Comparison of ENCODE assay signal across 7 mouse cellular contexts in the genomic region with DNA sequence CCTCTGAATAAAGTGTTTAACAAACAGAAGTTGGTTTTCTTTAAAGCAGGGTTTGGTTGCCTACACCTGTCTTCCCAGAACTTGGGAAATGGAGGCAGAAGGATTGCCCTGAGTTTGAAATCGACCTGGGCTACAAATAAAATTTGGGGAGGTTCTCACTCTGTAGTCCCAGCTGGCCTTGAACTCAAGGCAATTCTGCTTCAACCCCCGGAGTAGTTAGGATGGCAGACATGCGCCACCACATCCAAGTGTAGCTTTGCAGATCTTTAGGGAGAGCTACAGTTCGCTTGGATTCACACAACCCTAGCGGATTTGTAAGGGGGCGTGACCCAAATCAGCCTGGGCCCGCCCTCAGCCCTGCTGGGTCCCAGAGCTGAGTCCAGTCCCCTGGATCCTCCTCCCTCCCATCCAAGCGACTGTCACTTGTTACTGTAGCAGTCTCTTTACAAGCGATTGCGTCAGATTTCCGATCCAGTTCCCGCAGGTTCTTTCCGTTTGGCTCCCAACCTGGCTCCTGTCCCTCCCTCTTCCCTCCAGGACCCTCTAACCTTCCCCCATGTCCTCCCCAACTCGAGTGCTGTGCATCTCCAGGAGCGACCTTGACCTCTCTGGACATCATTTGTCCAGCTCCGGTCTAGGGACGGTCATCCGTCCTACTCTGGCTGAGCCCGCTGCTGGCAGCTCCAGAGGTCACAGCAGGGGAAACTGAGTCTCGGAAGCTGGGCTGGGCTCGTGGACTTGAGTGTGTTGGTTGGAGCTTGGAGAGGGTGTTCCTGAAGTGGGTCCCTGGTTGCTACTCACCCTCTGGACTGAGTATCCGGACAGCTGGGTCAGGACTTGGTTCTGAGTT. TPM values are rescaled to one million over a fixed set of nuclear protein-coding genes. Genes with fewer than 3 reads are reported as not detected.
DNase-seq lines count a peak whose midpoint lies in the region; ATAC-seq and TF ChIP-seq lines count a peak whose summit lies in the region.

No protein-coding gene starts in this region.

- ATAC-seq in lung, embryonic 16.5 days (ENCODE audit: low read depth) = peak; percentile 48

- H3K4me1 ChIP-seq in heart, adult 2 months (ENCODE audit: control insufficient read depth, insufficient read depth, low read length) = peaks cover 14% of the 10 kb centered on the region
- H3K4me1 ChIP-seq in lung, embryonic 16.5 days (replicated peaks; ENCODE audit: control insufficient read depth, insufficient read depth, low read length) = peaks cover 23% of the 10 kb centered on the region

- no peaks in the 10 kb centered on the region for H3K9me3 ChIP-seq in lung, embryonic 16.5 days (ENCODE audit: control insufficient read depth, low read length)

- no peaks in the 10 kb centered on the region for H3K79me2 ChIP-seq in heart, adult 2 months (replicated peaks; ENCODE audit: control insufficient read depth, insufficient read depth, low read length)

- intact Hi-C loops in heart, adult 2 months (cut with DNase I) = no loop called here

- TF ChIP-seq POLR2A in brain, embryonic 14.5 days (IDR thresholded peaks at IDR 0.05; ENCODE audit: borderline replicate concordance, extremely low read depth, insufficient read depth, insufficient read length, poor library complexity, severe bottlenecking) = no peak
- TF ChIP-seq POLR2A in heart, adult 2 months (IDR thresholded peaks at IDR 0.05; ENCODE audit: insufficient read depth, low read depth, low read length) = no peak

- no peak overlapping the region for H3K9ac ChIP-seq in heart, adult 2 months (ENCODE audit: low read depth, low read length)
- no peak overlapping the region; the same call in 1 of the 2 replicates for H3K9ac ChIP-seq in lung, embryonic 16.5 days (ENCODE audit: low read length)

- H3K36me3 ChIP-seq in heart, adult 2 months (ENCODE audit: control insufficient read depth, insufficient read depth, low read length) = no peaks in the 10 kb centered on the region
- H3K36me3 ChIP-seq in lung, embryonic 16.5 days (ENCODE audit: control insufficient read depth, insufficient read depth, low read length) = no peaks in the 10 kb centered on the region

- no peak overlapping the region; the same call in 1 of the 2 replicates for H3K4me3 ChIP-seq in heart, adult 2 months
- H3K4me3 ChIP-seq in lung, embryonic 16.5 days (ENCODE audit: low read length) = no peak overlapping the region; the same call in 1 of the 2 replicates

- WGBS in heart, adult 2 months = 16% methylated on average over 22 of the region's 22 CpGs
- WGBS in lung, embryonic 16.5 days = 13% methylated on average over 22 of the region's 22 CpGs

- TF ChIP-seq CTCF in brain, embryonic 14.5 days (IDR thresholded peaks at IDR 0.05; ENCODE audit: borderline replicate concordance, extremely low read depth, insufficient read depth, insufficient read length) = no peak
- TF ChIP-seq CTCF in heart, adult 2 months (IDR thresholded peaks at IDR 0.05) = no peak

- peak overlapping the region; percentile 83 for H3K27ac ChIP-seq in heart, adult 2 months
- no peak overlapping the region for H3K27ac ChIP-seq in lung, embryonic 16.5 days (ENCODE audit: low read length)

- peak; percentile 93 for DNase-seq in MN1 (ENCODE audit: low spot score)
- DNase-seq in brain, embryonic 14.5 days (ENCODE audit: low read depth) = peak; percentile 50
- peak; percentile 71 to 75 for DNase-seq in heart, adult 2 months
- peak; percentile 83 to 84 for DNase-seq in kidney, adult 8-10 months
- peak; percentile 77 for DNase-seq in retina, postnatal 1 day
- DNase-seq in layer of hippocampus, postnatal 36 days = no peak

- no peak for TF ChIP-seq EP300 in heart, adult 2 months (IDR thresholded peaks at IDR 0.05; ENCODE audit: insufficient read depth, low read depth, low read length)

- H3K27me3 ChIP-seq in heart, adult 2 months (ENCODE audit: control insufficient read depth, insufficient read depth, low read length) = no peaks in the 10 kb centered on the region
- no peaks in the 10 kb centered on the region for H3K27me3 ChIP-seq in lung, embryonic 16.5 days (ENCODE audit: control insufficient read depth, insufficient read depth, low read depth, low read length)

- peak overlapping the region; percentile 63 for H3K4me2 ChIP-seq in lung, embryonic 16.5 days (ENCODE audit: low read depth, low read length)

RNA-seq across cellular contexts. Expression of a gene that starts 1.5 kb away (rescaled TPM):
- polyA plus RNA-seq in brain, embryonic 14.5 days (2012; rRNA removed) = 0.23 and 0.26 TPM in 2 replicates
- 1 to 10 TPM; 1.1 to 2.0 TPM for total RNA-seq in heart, adult 2 months (2021)
- 0.38 and 3.8 TPM in 2 replicates for polyA plus RNA-seq in heart, adult 2 months (2012; rRNA removed)
- polyA plus RNA-seq in lung, embryonic 16.5 days (2015; fragmentation: Nextera tagmentation; extraction: Ambion mirVana) = 0.45 and 0.60 TPM in 2 replicates
- total RNA-seq in layer of hippocampus, postnatal 36 days (2021) = not detected

RNA-seq across cellular contexts. Expression of a gene that starts 14.8 kb away (rescaled TPM):
- 1.4 TPM in 2 replicates for polyA plus RNA-seq in brain, embryonic 14.5 days (2012; rRNA removed)
- 1 to 10 TPM; 1.6 to 1.8 TPM for total RNA-seq in heart, adult 2 months (2021)
- 3.6 and 4.5 TPM in 2 replicates for polyA plus RNA-seq in heart, adult 2 months (2012; rRNA removed)
- polyA plus RNA-seq in lung, embryonic 16.5 days (2015; fragmentation: Nextera tagmentation; extraction: Ambion mirVana) = 2.0 and 3.2 TPM in 2 replicates
- total RNA-seq in layer of hippocampus, postnatal 36 days (2021) = 1 to 10 TPM in 1 of 2 experiments, under 1 TPM in 1; 0.33 to 1.0 TPM

RNA-seq across cellular contexts. Expression of a gene that starts 22.1 kb away (rescaled TPM):
- 202 and 236 TPM in 2 replicates for polyA plus RNA-seq in brain, embryonic 14.5 days (2012; rRNA removed)
- 10 to 100 TPM; 34.6 to 35.8 TPM for total RNA-seq in heart, adult 2 months (2021)
- polyA plus RNA-seq in heart, adult 2 months (2012; rRNA removed) = 45.6 and 72.8 TPM in 2 replicates
- polyA plus RNA-seq in lung, embryonic 16.5 days (2015; fragmentation: Nextera tagmentation; extraction: Ambion mirVana) = 106 and 108 TPM in 2 replicates
- total RNA-seq in layer of hippocampus, postnatal 36 days (2021) = 100 to 1,000 TPM; 276 to 279 TPM

RNA-seq across cellular contexts. Expression of a gene that starts 29.4 kb away (rescaled TPM):
- 80.8 and 83.7 TPM in 2 replicates for polyA plus RNA-seq in brain, embryonic 14.5 days (2012; rRNA removed)
- total RNA-seq in heart, adult 2 months (2021) = 10 to 100 TPM; 39.7 to 48.4 TPM
- polyA plus RNA-seq in heart, adult 2 months (2012; rRNA removed) = 35.5 and 44.8 TPM in 2 replicates
- polyA plus RNA-seq in lung, embryonic 16.5 days (2015; fragmentation: Nextera tagmentation; extraction: Ambion mirVana) = 43.6 and 46.7 TPM in 2 replicates
- total RNA-seq in layer of hippocampus, postnatal 36 days (2021) = 10 to 100 TPM; 23.1 TPM

RNA-seq across cellular contexts. Expression of a gene that starts 36.6 kb away (rescaled TPM):
- 165 and 231 TPM in 2 replicates for polyA plus RNA-seq in brain, embryonic 14.5 days (2012; rRNA removed)
- total RNA-seq in heart, adult 2 months (2021) = 10 to 100 TPM; 26.7 to 28.3 TPM
- 40.3 and 41.6 TPM in 2 replicates for polyA plus RNA-seq in heart, adult 2 months (2012; rRNA removed)
- 118 and 121 TPM in 2 replicates for polyA plus RNA-seq in lung, embryonic 16.5 days (2015; fragmentation: Nextera tagmentation; extraction: Ambion mirVana)
- total RNA-seq in layer of hippocampus, postnatal 36 days (2021) = 10 to 100 TPM; 42.9 to 54.3 TPM

Comparison
In these comparisons a context has a peak if more than half of its experiments do, and no peak if none do; other contexts are left out.
1. DNase-seq: peak in MN1 (single experiment), brain, embryonic 14.5 days (single experiment), heart, adult 2 months (2 of 2), kidney, adult 8-10 months (2 of 2) and retina, postnatal 1 day (single experiment); none in layer of hippocampus, postnatal 36 days (0 of 2).